Mouse (Mus musculus): ENCODE results near the gene Agr2. TPM values are rescaled to one million over a fixed set of nuclear protein-coding genes. Genes with fewer than 3 reads are reported as not detected.

The Agr2 gene
- polyA plus RNA-seq (2014; fragmentation: Nextera tagmentation; extraction: Ambion mirVana) = 0.66 TPM in 1 of 2 replicates, not detected in the other

- Histone ChIP-seq H3K36me3 (ENCODE audit: control insufficient read depth, insufficient read depth, low read length) (no peaks in the 10 kb centered on the region), H3K4me1 (ENCODE audit: control insufficient read depth, insufficient read depth, low read length) (no peaks in the 10 kb centered on the region), H3K9me3 (replicated peaks; ENCODE audit: control insufficient read depth, low read length) (no peaks in the 10 kb centered on the region), H3K27me3 (ENCODE audit: control insufficient read depth, insufficient read depth, low read length) (no peaks in the 10 kb centered on the region), H3K4me2 (no peak within 1 kb of the TSS), H3K27ac (ENCODE audit: low read depth, low read length) (no peak within 1 kb of the TSS), H3K4me3 (ENCODE audit: low read depth, low read length) (no peak within 1 kb of the TSS), H3K9ac (ENCODE audit: low read depth, low read length) (no peak within 1 kb of the TSS)
- WGBS (ENCODE audit: insufficient replicate concordance) = 70% methylated on average over 9 of the region's 9 CpGs
- ATAC-seq (replicated peaks; ENCODE audit: insufficient number of reproducible peaks, low FRiP score, low TSS enrichment) = no peak
Observed at GRCm38 (mm10) chr12:35992711-35993110, at the start of gene Agr2. TSS of gene Agr2 (plus strand) at chr12:35992907.

DNA sequence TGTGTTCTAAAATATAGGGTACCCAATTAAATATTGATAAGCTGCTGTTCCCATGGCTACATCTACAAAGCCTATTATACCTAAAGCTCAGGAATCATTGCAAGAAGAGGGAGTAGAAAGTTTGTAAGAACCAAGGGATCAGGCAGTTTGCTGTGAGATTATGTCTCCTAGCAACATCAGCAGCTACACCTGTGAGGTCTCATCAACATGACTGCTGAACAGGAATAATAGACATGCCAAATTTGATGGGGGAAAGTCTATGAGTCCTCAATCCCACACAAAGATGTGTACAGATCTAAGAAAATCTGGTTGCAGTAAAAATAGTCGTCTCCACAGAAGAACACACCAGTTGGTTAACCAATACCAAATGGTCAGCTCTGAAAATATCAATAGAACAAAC, 41.0 kb upstream of the Agr2 start:
- no peak for ATAC-seq (replicated peaks; ENCODE audit: insufficient number of reproducible peaks, low FRiP score, low TSS enrichment)
- H3K4me2 ChIP-seq = no peak overlapping the region
- 73% methylated on average over 1 of the region's 1 CpGs for WGBS (ENCODE audit: insufficient replicate concordance)

DNA sequence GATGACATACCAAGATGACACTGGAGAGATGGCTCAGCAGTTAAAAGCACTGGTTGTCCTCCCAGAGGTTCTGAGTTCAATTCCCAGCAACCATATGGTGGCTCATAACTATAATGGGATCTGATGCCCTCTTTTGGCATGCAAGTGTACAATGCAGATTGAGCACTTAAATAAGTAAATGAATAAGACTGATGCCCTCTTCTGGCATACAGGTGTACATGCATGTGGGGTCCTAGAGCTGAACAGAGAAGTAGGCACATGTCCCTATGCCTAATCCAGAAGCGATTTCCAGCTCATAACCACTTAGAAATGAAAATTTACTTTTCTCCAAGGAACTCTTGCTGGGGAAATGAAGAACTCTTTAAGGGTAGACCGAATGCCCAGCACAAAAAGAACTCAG, 35.5 kb upstream of the Agr2 start:
- 75% methylated on average over 2 of the region's 2 CpGs for WGBS (ENCODE audit: insufficient replicate concordance)
- ATAC-seq (replicated peaks; ENCODE audit: insufficient number of reproducible peaks, low FRiP score, low TSS enrichment) = no peak
- Histone ChIP-seq H3K4me1 (ENCODE audit: control insufficient read depth, insufficient read depth, low read length) (no peaks in the 10 kb centered on the region), H3K27me3 (ENCODE audit: control insufficient read depth, insufficient read depth, low read length) (no peaks in the 10 kb centered on the region), H3K4me2 (no peak overlapping the region), H3K9ac (ENCODE audit: low read depth, low read length) (no peak overlapping the region), H3K9me3 (replicated peaks; ENCODE audit: control insufficient read depth, low read length) (no peaks in the 10 kb centered on the region), H3K27ac (ENCODE audit: low read depth, low read length) (no peak overlapping the region), H3K36me3 (ENCODE audit: control insufficient read depth, insufficient read depth, low read length) (no peaks in the 10 kb centered on the region), H3K4me3 (ENCODE audit: low read depth, low read length) (no peak overlapping the region)

More for the DNA sequence above, 41.0 kb upstream of the Agr2 start:
- H3K9ac ChIP-seq (ENCODE audit: low read depth, low read length) = no peak overlapping the region
- no peak overlapping the region for H3K4me3 ChIP-seq (ENCODE audit: low read depth, low read length)
- H3K4me1 ChIP-seq (ENCODE audit: control insufficient read depth, insufficient read depth, low read length) = no peaks in the 10 kb centered on the region
- H3K9me3 ChIP-seq (replicated peaks; ENCODE audit: control insufficient read depth, low read length) = no peaks in the 10 kb centered on the region
- no peaks in the 10 kb centered on the region for H3K36me3 ChIP-seq (ENCODE audit: control insufficient read depth, insufficient read depth, low read length)
- H3K27ac ChIP-seq (ENCODE audit: low read depth, low read length) = no peak overlapping the region
- no peaks in the 10 kb centered on the region for H3K27me3 ChIP-seq (ENCODE audit: control insufficient read depth, insufficient read depth, low read length)

DNA sequence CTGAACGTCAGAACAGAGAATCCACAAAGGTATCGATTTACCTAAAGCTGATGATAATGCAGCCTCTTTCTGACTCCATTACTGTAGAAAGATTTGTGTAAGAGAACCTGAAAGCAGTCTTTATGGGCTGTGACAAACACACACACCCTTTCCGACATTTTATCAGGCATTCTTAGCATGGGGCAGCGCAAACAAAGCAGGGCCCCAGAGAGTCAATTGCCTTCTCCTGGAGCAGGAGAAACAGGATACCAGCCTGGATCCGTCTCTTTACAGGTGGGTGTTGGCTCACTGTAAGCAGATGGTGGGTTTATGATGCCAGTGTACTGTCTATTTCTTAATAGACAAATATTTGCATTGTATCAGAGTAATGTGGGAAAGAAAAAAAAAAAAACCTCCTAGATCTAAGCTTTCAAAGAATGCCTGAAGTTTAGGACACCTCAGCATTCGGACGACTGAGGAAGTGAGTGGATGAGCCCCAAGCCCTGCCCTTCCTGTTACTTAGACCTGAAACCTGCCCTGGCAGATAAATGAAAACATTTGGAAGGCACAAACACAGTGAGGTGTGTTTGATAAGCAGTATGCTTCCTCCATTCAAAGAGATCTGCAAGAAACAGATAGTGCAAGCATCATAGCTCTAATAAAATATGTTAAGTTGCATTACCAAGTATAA, 26.5 kb upstream of the Agr2 start:
- Histone ChIP-seq H3K27me3 (ENCODE audit: control insufficient read depth, insufficient read depth, low read length) (no peaks in the 10 kb centered on the region), H3K9me3 (replicated peaks; ENCODE audit: control insufficient read depth, low read length) (no peaks in the 10 kb centered on the region), H3K4me3 (ENCODE audit: low read depth, low read length) (no peak overlapping the region), H3K4me2 (no peak overlapping the region), H3K36me3 (ENCODE audit: control insufficient read depth, insufficient read depth, low read length) (no peaks in the 10 kb centered on the region), H3K4me1 (ENCODE audit: control insufficient read depth, insufficient read depth, low read length) (no peaks in the 10 kb centered on the region), H3K27ac (ENCODE audit: low read depth, low read length) (no peak overlapping the region), H3K9ac (ENCODE audit: low read depth, low read length) (no peak overlapping the region)
- ATAC-seq (replicated peaks; ENCODE audit: insufficient number of reproducible peaks, low FRiP score, low TSS enrichment) = no peak
- WGBS (ENCODE audit: insufficient replicate concordance) = 40% methylated on average over 7 of the region's 7 CpGs

DNA sequence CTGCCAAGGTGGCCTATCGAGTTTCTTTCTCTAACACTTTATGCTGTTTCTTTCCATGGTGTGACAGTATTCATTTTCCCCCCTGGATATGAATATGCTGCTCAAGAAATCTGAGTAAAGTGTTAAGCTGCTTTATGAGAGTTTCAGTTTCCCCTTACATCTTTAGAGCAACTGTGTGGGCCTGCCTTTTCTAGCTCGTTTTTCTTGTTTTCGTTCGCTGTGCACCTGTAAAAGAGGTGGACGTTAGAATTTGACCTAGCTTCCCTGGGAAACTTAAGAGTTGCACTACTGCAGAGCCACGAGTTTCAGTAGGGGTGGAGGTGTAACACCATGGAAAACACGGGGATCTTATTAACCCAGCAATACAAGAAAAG, 26.0 kb upstream of the Agr2 start:
- no peak for ATAC-seq (replicated peaks; ENCODE audit: insufficient number of reproducible peaks, low FRiP score, low TSS enrichment)
- Histone ChIP-seq H3K36me3 (ENCODE audit: control insufficient read depth, insufficient read depth, low read length) (no peaks in the 10 kb centered on the region), H3K4me1 (ENCODE audit: control insufficient read depth, insufficient read depth, low read length) (no peaks in the 10 kb centered on the region), H3K9ac (ENCODE audit: low read depth, low read length) (no peak overlapping the region), H3K27me3 (ENCODE audit: control insufficient read depth, insufficient read depth, low read length) (no peaks in the 10 kb centered on the region), H3K9me3 (replicated peaks; ENCODE audit: control insufficient read depth, low read length) (no peaks in the 10 kb centered on the region), H3K4me3 (ENCODE audit: low read depth, low read length) (no peak overlapping the region), H3K27ac (ENCODE audit: low read depth, low read length) (no peak overlapping the region), H3K4me2 (no peak overlapping the region)
- WGBS (ENCODE audit: insufficient replicate concordance) = 72% methylated on average over 7 of the region's 7 CpGs

GRCm38 (mm10) chr12:35975898-35976297, 16.8 kb upstream of the Agr2 start:
- Histone ChIP-seq H3K27me3 (ENCODE audit: control insufficient read depth, insufficient read depth, low read length) (no peaks in the 10 kb centered on the region), H3K27ac (ENCODE audit: low read depth, low read length) (no peak overlapping the region), H3K4me3 (ENCODE audit: low read depth, low read length) (no peak overlapping the region), H3K9me3 (replicated peaks; ENCODE audit: control insufficient read depth, low read length) (no peaks in the 10 kb centered on the region), H3K4me1 (ENCODE audit: control insufficient read depth, insufficient read depth, low read length) (no peaks in the 10 kb centered on the region), H3K9ac (ENCODE audit: low read depth, low read length) (no peak overlapping the region), H3K36me3 (ENCODE audit: control insufficient read depth, insufficient read depth, low read length) (no peaks in the 10 kb centered on the region), H3K4me2 (no peak overlapping the region)
- ATAC-seq (replicated peaks; ENCODE audit: insufficient number of reproducible peaks, low FRiP score, low TSS enrichment) = no peak
- 77% methylated on average over 3 of the region's 3 CpGs for WGBS (ENCODE audit: insufficient replicate concordance)

GRCm38 (mm10) chr12:35977633-35978246, 15.0 kb upstream of the Agr2 start:
- no peaks in the 10 kb centered on the region for H3K4me1 ChIP-seq (ENCODE audit: control insufficient read depth, insufficient read depth, low read length)
- H3K4me2 ChIP-seq = no peak overlapping the region
- no peak overlapping the region for H3K9ac ChIP-seq (ENCODE audit: low read depth, low read length)
- WGBS (ENCODE audit: insufficient replicate concordance) = 53% methylated on average over 6 of the region's 6 CpGs
- H3K4me3 ChIP-seq (ENCODE audit: low read depth, low read length) = no peak overlapping the region
- H3K36me3 ChIP-seq (ENCODE audit: control insufficient read depth, insufficient read depth, low read length) = no peaks in the 10 kb centered on the region
- no peak for ATAC-seq (replicated peaks; ENCODE audit: insufficient number of reproducible peaks, low FRiP score, low TSS enrichment)
- no peaks in the 10 kb centered on the region for H3K9me3 ChIP-seq (replicated peaks; ENCODE audit: control insufficient read depth, low read length)
- no peaks in the 10 kb centered on the region for H3K27me3 ChIP-seq (ENCODE audit: control insufficient read depth, insufficient read depth, low read length)
- no peak overlapping the region for H3K27ac ChIP-seq (ENCODE audit: low read depth, low read length)

- Histone ChIP-seq H3K4me1 (ENCODE audit: control insufficient read depth, insufficient read depth, low read length) (no peaks in the 10 kb centered on the region), H3K36me3 (ENCODE audit: control insufficient read depth, insufficient read depth, low read length) (no peaks in the 10 kb centered on the region), H3K4me2 (no peak overlapping the region), H3K27ac (ENCODE audit: low read depth, low read length) (no peak overlapping the region), H3K9me3 (replicated peaks; ENCODE audit: control insufficient read depth, low read length) (no peaks in the 10 kb centered on the region), H3K4me3 (ENCODE audit: low read depth, low read length) (no peak overlapping the region), H3K9ac (ENCODE audit: low read depth, low read length) (no peak overlapping the region), H3K27me3 (ENCODE audit: control insufficient read depth, insufficient read depth, low read length) (no peaks in the 10 kb centered on the region)
- WGBS (ENCODE audit: insufficient replicate concordance) = 69% methylated on average over 5 of the region's 5 CpGs
- no peak for ATAC-seq (replicated peaks; ENCODE audit: insufficient number of reproducible peaks, low FRiP score, low TSS enrichment)
Observed at GRCm38 (mm10) chr12:35979625-35980024, 13.1 kb upstream of the Agr2 start.
